Mouse (Mus musculus) retina, embryonic 14.5 days (tissue): ENCODE data around the gene Ilk.
"Not testable (repeated sequence)": the region's sequence is repeated elsewhere in the genome, so short reads cannot be mapped to it uniquely, and the experiment has no call there.

ENCODE experiments used
- DNase-seq: peaks from one replicate; pipeline ENCODE4 v3.0.0-alpha.2; 2015; ENCODE audit warnings: low spot score

The Ilk gene

GRCm38 (mm10) chr7:105736264-105736901, at the start of gene Ilk:
Ilk (plus strand) TSS chr7:105736592.
- peak; percentile 91 for DNase-seq

GRCm38 (mm10) chr7:105690875-105691274, 45.5 kb upstream of the Ilk start:
- DNase-seq: no peak

GRCm38 (mm10) chr7:105703184-105703583, 33.2 kb upstream of the Ilk start:
- no peak for DNase-seq

GRCm38 (mm10) chr7:105703816-105704215, 32.6 kb upstream of the Ilk start:
- no peak for DNase-seq

GRCm38 (mm10) chr7:105708733-105709132, 27.7 kb upstream of the Ilk start:
- DNase-seq: no peak

- no peak for DNase-seq
Measured at GRCm38 (mm10) chr7:105715366-105715765, 21.0 kb upstream of the Ilk start.

- no peak for DNase-seq
Measured at GRCm38 (mm10) chr7:105721916-105722315, 14.5 kb upstream of the Ilk start.

GRCm38 (mm10) chr7:105726144-105726979, 10.0 kb upstream of the Ilk start:
- peak; percentile 85 for DNase-seq

- no peak for DNase-seq
Measured at GRCm38 (mm10) chr7:105726980-105727325, 9.4 kb upstream of the Ilk start.

GRCm38 (mm10) chr7:105728701-105729428, 7.5 kb upstream of the Ilk start:
- no peak for DNase-seq

- DNase-seq: no peak
Measured at GRCm38 (mm10) chr7:105733836-105734235, 2.6 kb upstream of the Ilk start.

GRCm38 (mm10) chr7:105734826-105735225, 1.6 kb upstream of the Ilk start:
- DNase-seq: no peak

- DNase-seq: not testable (repeated sequence)
Measured at GRCm38 (mm10) chr7:105735464-105735863, 928 bp upstream of the Ilk start.

GRCm38 (mm10) chr7:105736911-105737521, 624 bp downstream of the Ilk start, which contains the start of gene Rrp8:
Rrp8 (minus strand) TSS chr7:105737385.
- DNase-seq: no peak

- DNase-seq: no peak
Measured at GRCm38 (mm10) chr7:105737648-105738047, 1.3 kb downstream of the Ilk start.

- DNase-seq: no peak
Measured at GRCm38 (mm10) chr7:105738286-105738685, 1.9 kb downstream of the Ilk start.

- peak; percentile 54 for DNase-seq
Measured at GRCm38 (mm10) chr7:105738948-105739347, 2.6 kb downstream of the Ilk start.

- DNase-seq: no peak
Measured at GRCm38 (mm10) chr7:105740089-105740795, 3.9 kb downstream of the Ilk start.

GRCm38 (mm10) chr7:105740851-105741250, 4.5 kb downstream of the Ilk start:
- no peak for DNase-seq

GRCm38 (mm10) chr7:105741978-105742377, 5.6 kb downstream of the Ilk start:
- no peak for DNase-seq

- DNase-seq: not testable (repeated sequence)
Measured at GRCm38 (mm10) chr7:105742539-105743215, 6.3 kb downstream of the Ilk start.
